Mouse (Mus musculus): Measurements from ENCODE around the gene Gm17571. TPM values are rescaled to one million over a fixed set of nuclear protein-coding genes. Genes with fewer than 3 reads are reported as not detected.

Gene Gm17571
- total RNA-seq, 2 experiments from 2014 or later, result not detected

DNA sequence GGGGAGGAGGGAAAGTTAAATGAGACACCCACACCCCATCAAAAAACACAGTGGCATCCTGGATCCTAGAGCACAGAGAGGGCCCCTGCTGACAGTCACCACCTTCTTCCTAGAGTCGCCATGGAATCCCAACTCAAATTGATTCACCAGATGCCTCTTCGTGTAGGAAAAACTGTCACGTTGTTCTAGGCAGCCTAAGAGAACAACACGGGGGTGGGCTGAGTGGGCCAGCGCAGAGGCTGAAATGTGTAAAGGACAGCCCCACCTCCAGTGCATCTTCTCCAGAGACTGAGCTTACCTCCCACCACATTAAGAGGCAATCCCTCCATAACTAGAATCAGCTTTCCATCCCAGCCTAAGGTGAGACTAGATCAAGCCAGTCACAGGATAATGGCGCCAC is 11.2 kb upstream of the Gm17571 start:
- intact Hi-C loops (cut with DNase I), result no loop called here

DNA sequence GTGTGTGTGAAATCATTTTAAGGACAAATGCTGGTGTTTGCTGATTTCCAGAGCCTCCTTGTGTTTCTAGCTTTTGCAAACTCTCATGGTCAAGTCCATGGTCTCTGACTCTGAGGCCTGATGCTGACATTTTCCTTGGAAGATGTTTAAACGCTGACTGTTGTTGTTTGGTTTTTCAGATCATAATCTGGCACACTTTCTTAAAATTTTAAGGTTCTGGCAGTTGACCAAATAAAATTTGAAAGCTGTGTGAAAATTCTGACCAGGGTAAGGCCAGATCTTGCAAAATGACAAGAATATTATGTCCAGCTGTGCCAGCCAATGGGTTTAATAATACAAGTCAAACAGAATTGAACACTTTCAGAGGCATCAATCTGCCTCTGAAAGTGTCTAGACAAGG is 8.7 kb upstream of the Gm17571 start:
- intact Hi-C loops (cut with DNase I), result no loop called here
- no peak for DNase-seq

More for the DNA sequence above, 11.2 kb upstream of the Gm17571 start:
- no peak for DNase-seq

- intact Hi-C loops (cut with DNase I), result no loop called here
- DNase-seq, result no peak
Observed at GRCm38 (mm10) chr9:13454651-13455123, 8.1 kb upstream of the Gm17571 start.

GRCm38 (mm10) chr9:13448716-13449115 is 2.2 kb upstream of the Gm17571 start:
- no peak for DNase-seq
- intact Hi-C loops (cut with DNase I), result no loop called here

DNA sequence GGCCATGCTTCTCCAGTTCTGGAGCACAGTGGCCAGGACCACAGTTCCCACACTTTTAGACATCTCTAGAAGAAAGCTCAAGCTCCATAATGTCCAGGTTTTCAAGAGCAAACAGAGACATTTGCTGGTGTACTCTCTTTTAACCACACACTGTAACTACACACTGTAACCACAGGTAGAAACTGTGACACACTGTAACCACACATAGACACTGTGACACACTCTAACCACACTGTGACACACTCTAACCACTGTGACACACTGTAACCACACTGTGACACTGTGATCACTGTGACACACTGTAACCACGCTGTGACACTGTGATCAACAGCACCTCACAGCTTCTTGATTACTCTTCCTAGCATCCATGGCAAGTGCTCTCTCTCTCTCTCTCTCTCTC is 317 bp downstream of the Gm17571 start:
- DNase-seq, result no peak
- intact Hi-C loops (cut with DNase I), result no loop called here

GRCm38 (mm10) chr9:13443484-13444211 is 2.9 kb downstream of the Gm17571 start:
- intact Hi-C loops (cut with DNase I), result loop anchor here (5.0 kb wide), 1 partner anchor 209 kb away; no protein-coding TSS in a partner anchor
- no peak for DNase-seq

- intact Hi-C loops (cut with DNase I), result loop anchor here (5.0 kb wide), 1 partner anchor 210 kb away; no protein-coding TSS in a partner anchor
- DNase-seq, result peak in 1 of 2 experiments; percentile 24
Observed at GRCm38 (mm10) chr9:13442012-13442735, 4.4 kb downstream of the Gm17571 start.

DNA sequence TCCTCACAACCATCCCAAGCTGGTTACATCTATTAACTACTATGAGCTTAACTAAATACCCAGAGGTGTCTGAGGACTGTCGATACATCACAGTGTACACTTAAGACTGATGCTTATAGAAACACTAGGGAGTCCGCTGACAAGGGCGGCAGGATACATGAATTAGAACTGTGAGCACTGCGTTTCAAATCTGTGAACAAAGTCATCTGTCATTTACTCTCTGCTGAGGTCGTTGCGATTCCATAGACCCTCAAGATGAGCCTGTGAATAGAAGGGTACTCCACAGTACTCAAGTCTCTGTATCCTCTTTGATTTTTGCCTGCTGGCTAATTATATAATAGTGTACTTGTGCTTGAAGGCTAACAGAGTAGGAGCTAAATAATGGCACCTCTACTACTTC is 5.6 kb downstream of the Gm17571 start:
- intact Hi-C loops (cut with DNase I), result loop anchor here (5.0 kb wide), 1 partner anchor 211 kb away; no protein-coding TSS in a partner anchor
- DNase-seq, result no peak

GRCm38 (mm10) chr9:13433501-13434090 is 13.0 kb downstream of the Gm17571 start:
- intact Hi-C loops (cut with DNase I), result no loop called here

DNA sequence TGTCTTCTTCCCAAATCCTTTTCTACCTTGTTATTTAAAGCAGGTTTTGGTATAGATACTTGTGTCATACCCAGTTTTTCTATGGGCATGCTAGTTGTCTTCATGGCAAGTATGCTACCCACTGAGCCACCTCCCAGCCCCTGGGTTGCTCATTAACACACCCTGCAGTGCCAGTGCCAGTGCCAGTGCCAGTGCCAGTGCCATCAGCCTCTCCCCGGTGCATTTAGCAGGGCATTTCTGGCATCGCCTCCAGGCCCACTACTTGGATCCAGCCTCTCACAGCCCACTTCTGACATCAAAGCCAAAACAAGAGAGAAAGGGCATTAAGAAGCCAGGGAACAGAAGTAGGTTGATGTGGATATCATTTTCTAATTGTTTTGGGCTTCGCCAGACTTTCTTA is 14.9 kb downstream of the Gm17571 start:
- intact Hi-C loops (cut with DNase I), result no loop called here

More at GRCm38 (mm10) chr9:13433501-13434090, 13.0 kb downstream of the Gm17571 start:
- no peak for DNase-seq

GRCm38 (mm10) chr9:13430744-13431143 is 15.8 kb downstream of the Gm17571 start:
- intact Hi-C loops (cut with DNase I), result no loop called here
- no peak for DNase-seq

More for the DNA sequence above, 14.9 kb downstream of the Gm17571 start:
- no peak for DNase-seq

- DNase-seq, result peak in 1 of 2 experiments; percentile 29
- intact Hi-C loops (cut with DNase I), result no loop called here
Observed at GRCm38 (mm10) chr9:13430302-13430701, 16.3 kb downstream of the Gm17571 start.

- DNase-seq, result peak in 1 of 2 experiments; percentile 20
- intact Hi-C loops (cut with DNase I), result loop anchor here (2.0 kb wide), 1 partner anchor 39 kb away; no protein-coding TSS in a partner anchor
Observed at GRCm38 (mm10) chr9:13429477-13430125, 17.0 kb downstream of the Gm17571 start.

GRCm38 (mm10) chr9:13425031-13425940 is 21.3 kb downstream of the Gm17571 start:
- intact Hi-C loops (cut with DNase I), result no loop called here

GRCm38 (mm10) chr9:13414230-13414766 is 32.3 kb downstream of the Gm17571 start:
- DNase-seq, result no peak
- intact Hi-C loops (cut with DNase I), result no loop called here

More at GRCm38 (mm10) chr9:13425031-13425940, 21.3 kb downstream of the Gm17571 start:
- peak; percentile 74 to 75 for DNase-seq

Measured in heart, postnatal 36 days (tissue).